Mouse (Mus musculus) megakaryocyte, embryonic 14.5 days (primary cell): ENCODE results near the gene Baiap3. TPM values are rescaled to one million over a fixed set of nuclear protein-coding genes. Genes with fewer than 3 reads are reported as not detected.

Experiments
- H3K27me3 ChIP-seq: replicated peaks from 2 replicates; pipeline ENCODE3; 2012; ENCODE audit warnings: inconsistent platforms
- H3K36me3 ChIP-seq: replicated peaks from 2 replicates; pipeline ENCODE3; 2012; ENCODE audit warnings: low read length, inconsistent platforms, mixed read lengths
- H3K4me1 ChIP-seq: 2 replicates; pipeline ENCODE4 v1.6.1; 2012; ENCODE audit warnings: inconsistent platforms
- H3K4me3 ChIP-seq: replicated peaks from 2 replicates; pipeline ENCODE3; 2012; ENCODE audit warnings: moderate library complexity, mild to moderate bottlenecking, inconsistent platforms
- H3K9me3 ChIP-seq: 2 replicates; pipeline ENCODE4 v1.6.1; 2012; ENCODE audit warnings: inconsistent platforms
- FLI1 ChIP-seq: IDR thresholded peaks from 2 replicates; pipeline ENCODE4 v1.6.1; 2012; ENCODE audit warnings: low read length, inconsistent platforms, mixed read lengths
- GATA1 ChIP-seq: IDR thresholded peaks from 3 replicates; pipeline ENCODE4 v1.6.1; 2012; ENCODE audit warnings: mixed read lengths, low read length, inconsistent platforms, borderline replicate concordance
- polyA plus RNA-seq: library from polyadenylated mRNA; stranded (reverse); fragments of >175 nt; gene quantifications from 2 replicates; pipeline ENCODE4 v1.2.3, GENCODE M21; 2012; ENCODE audit warnings: low replicate concordance; ENCODE audit not compliant: insufficient read depth

The Baiap3 gene
- polyA plus RNA-seq, 1 experiment: 1.7 TPM

DNA sequence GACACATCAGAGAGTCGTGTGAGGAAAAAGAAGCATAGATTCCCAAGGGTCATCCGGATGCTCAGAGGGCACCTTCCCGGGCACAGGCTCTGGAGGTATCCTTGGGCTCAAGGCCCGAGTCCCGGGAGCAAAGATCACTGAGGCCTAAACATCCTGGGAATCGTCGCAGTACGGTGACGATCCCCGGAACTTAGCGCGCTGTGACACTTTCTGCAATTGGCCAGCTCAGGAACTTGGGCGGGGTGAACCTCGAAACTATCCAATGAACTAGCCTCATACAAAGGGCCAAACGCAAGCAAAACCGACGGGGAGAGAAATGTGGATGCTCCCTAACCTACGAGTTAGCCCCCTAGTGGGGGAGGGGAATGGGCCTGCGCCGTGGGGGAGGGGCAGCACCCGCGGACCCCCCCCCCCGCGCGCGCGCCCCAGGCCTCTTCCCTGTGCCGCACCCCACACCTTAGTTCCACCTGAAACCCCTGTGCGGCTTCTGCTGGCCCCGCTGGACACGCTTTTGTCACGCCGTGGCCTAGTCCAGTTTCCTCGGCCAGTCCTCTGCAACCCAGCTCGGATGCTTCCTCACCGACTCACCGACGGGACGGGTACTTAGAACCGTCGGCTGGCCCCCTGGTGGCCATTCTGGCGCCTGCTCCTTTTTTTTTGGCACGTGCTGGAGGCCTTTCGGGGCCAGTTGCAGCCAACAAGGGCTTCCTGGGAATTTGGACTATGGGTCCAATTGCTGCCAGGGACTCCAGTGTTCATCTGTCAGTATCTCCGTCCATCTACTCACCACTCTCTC, 17.7 kb upstream of the Baiap3 start:
- no peak for TF ChIP-seq FLI1
- TF ChIP-seq GATA1: no peak
- Histone ChIP-seq H3K27me3 (peaks cover 7% of the 10 kb centered on the region), H3K4me3 (peak overlapping the region; percentile 95), H3K36me3 (peaks cover 21% of the 10 kb centered on the region), H3K4me1 (peaks cover 48% of the 10 kb centered on the region), H3K9me3 (no peaks in the 10 kb centered on the region)

DNA sequence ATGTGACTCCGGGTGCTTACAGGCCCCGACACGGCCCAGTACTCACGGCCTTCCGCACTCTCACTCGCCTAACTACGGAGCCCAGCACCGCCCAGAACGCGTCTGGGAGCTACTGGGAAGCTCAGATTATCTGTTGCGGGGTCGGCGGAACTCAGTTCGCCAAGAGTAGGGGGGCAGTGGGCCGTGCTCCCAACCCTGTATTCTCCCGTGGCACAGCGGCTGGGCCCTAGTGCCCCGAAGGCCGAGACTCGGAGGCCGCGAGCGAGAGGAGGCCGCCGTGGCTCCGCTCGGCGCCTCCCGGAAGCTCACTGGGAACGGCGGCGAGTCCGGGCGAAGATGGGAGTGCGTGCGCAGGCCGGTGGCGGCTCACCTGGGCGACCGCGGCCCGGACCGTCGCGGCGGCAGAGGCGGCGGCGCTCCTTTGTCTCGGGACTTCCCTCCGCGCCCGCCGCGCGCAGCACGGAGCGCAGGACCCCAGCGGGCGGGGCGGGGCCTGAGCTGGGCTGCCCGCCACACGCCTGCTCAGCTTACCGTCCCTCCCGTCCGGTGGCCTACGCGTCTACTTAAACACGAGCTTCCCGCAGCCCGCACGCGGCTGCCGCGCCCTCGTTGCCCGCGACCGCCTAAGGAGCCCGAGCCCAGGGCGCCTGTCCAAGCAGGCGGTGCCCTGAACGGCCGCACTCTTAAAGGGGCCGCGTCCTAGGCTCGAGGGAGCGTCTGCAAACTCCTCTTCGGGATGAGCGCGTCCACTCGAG, 17.0 kb upstream of the Baiap3 start:
- peaks cover 5% of the 10 kb centered on the region for H3K27me3 ChIP-seq
- peak overlapping the region; percentile 95 for H3K4me3 ChIP-seq
- no peaks in the 10 kb centered on the region for H3K9me3 ChIP-seq

DNA sequence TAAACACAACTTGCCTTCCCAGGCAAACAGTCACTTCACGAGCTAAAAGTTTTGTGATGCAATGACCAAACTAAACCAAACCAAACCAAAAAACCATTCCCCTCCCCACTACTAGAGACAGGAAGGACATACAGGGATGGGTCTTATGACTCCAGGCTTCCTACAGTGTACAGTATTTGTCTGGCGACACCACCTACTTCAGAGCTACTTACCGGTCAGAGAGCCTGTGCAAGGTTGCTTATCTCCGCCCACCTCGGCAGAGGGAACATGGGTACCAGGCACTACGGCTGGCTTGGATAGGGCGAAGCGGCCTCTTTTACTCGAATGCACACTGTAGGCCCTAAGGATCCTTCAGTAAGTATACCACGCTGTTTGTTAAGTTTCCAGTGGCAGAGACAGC, 16.2 kb upstream of the Baiap3 start:
- TF ChIP-seq FLI1: no peak
- TF ChIP-seq GATA1: no peak
- Histone ChIP-seq H3K4me3 (peak overlapping the region; percentile 95), H3K36me3 (peaks cover 37% of the 10 kb centered on the region), H3K9me3 (no peaks in the 10 kb centered on the region), H3K4me1 (peaks cover 50% of the 10 kb centered on the region), H3K27me3 (peaks cover 2% of the 10 kb centered on the region)

More for the DNA sequence above, 17.0 kb upstream of the Baiap3 start:
- peaks cover 29% of the 10 kb centered on the region for H3K36me3 ChIP-seq
- peaks cover 54% of the 10 kb centered on the region for H3K4me1 ChIP-seq
- TF ChIP-seq FLI1 (no peak), GATA1 (no peak)

DNA sequence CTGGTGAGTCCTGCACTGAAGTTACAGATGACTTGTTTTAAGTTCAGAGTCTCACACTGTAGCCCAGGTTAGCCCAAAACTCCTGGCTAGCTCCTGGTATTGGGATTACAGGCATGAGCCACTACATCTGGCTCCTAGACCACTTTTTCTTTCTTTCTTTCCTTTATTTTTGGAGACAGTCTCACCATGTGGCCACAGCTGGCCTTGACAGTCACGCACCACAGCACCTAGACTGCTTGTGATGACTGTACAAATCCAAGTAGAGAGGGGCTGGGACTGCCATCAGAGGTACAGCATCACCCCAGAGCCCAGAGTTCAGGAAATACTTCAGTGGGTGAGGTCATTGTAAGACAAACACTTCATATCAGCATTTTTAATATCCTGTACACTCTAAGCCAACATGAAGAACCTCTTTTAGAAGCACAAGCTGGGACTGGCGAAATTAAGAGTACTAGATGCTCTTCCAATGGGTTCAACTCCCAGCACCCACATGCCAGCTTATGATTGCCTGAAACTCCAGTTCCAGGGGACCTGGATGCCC, 14.7 kb upstream of the Baiap3 start:
- H3K27me3 ChIP-seq: no peaks in the 10 kb centered on the region
- peaks cover 51% of the 10 kb centered on the region for H3K36me3 ChIP-seq
- no peaks in the 10 kb centered on the region for H3K9me3 ChIP-seq
- peaks cover 50% of the 10 kb centered on the region for H3K4me1 ChIP-seq
- peak overlapping the region; percentile 95 for H3K4me3 ChIP-seq
- no peak for TF ChIP-seq GATA1
- no peak for TF ChIP-seq FLI1

DNA sequence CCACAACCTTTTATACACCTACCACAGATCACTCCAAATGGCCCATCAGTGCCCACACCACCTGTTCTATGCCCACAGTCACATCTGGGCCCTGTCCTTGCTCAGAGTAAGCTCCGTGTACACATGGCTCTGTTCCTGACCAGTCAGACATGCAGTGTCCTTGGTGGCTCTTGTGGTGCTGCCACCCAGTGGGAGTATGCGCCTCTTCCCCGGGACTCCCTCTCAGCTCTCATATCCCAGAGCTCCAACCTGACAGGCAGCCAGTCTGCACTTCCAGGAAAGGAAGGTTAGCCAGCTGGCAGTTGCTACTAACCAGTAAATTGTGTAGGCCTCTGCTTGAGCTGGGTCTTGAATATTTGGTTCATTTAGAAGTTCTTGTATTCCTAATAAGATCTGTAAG, 8.3 kb upstream of the Baiap3 start:
- H3K4me1 ChIP-seq: peaks cover 15% of the 10 kb centered on the region
- H3K27me3 ChIP-seq: no peaks in the 10 kb centered on the region
- H3K9me3 ChIP-seq: no peaks in the 10 kb centered on the region
- TF ChIP-seq GATA1 (no peak), FLI1 (no peak)
- H3K36me3 ChIP-seq: peaks cover 82% of the 10 kb centered on the region
- no peak overlapping the region for H3K4me3 ChIP-seq

DNA sequence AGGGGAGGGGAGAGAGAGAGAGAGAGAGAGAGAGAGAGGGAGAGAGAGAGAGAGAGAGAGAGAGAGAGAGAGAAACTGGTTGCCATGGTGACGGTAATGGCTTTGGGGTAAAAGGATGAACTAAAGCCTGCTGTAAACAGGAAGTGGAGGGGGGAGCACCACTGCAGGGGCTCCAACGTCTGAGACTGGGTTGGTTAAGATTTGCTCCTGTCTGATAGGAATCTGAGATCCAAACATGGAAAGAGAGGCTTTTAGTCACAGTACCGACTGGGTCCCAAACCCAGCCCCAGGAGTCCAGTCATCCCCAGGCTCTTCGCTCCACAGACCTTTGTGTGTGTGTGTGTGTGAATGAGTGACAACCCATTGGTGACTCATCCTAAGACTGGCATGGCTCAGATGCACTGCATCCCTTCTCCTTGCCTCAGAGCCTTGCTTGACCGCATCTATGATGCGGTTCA, 1.7 kb upstream of the Baiap3 start:
- Histone ChIP-seq H3K27me3 (peaks cover 42% of the 10 kb centered on the region), H3K36me3 (peaks cover 34% of the 10 kb centered on the region), H3K4me1 (peaks cover 22% of the 10 kb centered on the region), H3K9me3 (no peaks in the 10 kb centered on the region), H3K4me3 (no peak overlapping the region)
- no peak for TF ChIP-seq GATA1

DNA sequence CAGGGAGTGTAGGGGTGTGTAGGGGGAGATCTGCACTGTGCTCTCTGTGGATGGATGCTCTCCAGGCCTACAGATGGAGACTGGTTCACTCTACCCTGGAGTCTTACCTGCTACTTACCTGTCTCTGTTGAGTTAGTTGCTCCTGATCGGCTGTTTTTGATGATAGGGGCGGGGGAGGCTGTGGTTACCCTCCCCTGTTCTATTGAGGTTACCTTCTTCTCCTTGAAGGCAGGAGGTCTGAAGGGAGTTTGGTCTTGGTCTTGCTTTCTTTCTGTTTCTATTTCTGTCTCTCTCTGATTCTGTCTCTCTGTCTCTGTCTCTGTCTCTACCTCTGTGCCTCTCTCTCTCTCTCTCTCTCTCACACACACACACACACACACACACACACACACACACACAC, 1.1 kb downstream of the Baiap3 start:
- Histone ChIP-seq H3K27me3 (peaks cover 69% of the 10 kb centered on the region), H3K4me1 (peaks cover 23% of the 10 kb centered on the region), H3K9me3 (no peaks in the 10 kb centered on the region)

DNA sequence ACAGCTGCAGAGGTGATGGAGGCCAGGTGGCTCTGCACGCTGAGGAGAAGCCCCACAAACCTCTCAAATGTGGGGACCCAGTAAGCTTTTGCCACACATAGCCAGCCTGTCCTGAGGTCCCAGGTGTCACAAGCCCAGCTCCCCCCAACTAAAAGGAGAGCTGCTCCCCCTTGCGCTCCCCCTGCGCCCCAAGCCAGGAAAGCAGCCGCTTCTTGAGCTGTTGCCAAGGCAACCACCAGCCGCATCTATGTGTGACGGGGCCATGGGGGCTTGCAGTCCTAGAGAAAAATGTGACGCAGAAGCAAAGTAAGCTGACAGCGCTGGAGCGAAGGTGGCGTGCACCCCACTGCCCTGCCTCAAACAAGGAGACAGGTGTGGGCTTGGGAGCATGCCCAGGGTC, 2.4 kb downstream of the Baiap3 start:
- H3K4me1 ChIP-seq: peaks cover 25% of the 10 kb centered on the region
- H3K4me3 ChIP-seq: no peak overlapping the region
- H3K36me3 ChIP-seq: peaks cover 12% of the 10 kb centered on the region
- H3K27me3 ChIP-seq: peaks cover 76% of the 10 kb centered on the region
- TF ChIP-seq FLI1 (no peak), GATA1 (no peak)
- H3K9me3 ChIP-seq: no peaks in the 10 kb centered on the region

More for the DNA sequence above, 1.1 kb downstream of the Baiap3 start:
- TF ChIP-seq FLI1 (no peak), GATA1 (no peak)
- no peak overlapping the region for H3K4me3 ChIP-seq
- peaks cover 25% of the 10 kb centered on the region for H3K36me3 ChIP-seq

DNA sequence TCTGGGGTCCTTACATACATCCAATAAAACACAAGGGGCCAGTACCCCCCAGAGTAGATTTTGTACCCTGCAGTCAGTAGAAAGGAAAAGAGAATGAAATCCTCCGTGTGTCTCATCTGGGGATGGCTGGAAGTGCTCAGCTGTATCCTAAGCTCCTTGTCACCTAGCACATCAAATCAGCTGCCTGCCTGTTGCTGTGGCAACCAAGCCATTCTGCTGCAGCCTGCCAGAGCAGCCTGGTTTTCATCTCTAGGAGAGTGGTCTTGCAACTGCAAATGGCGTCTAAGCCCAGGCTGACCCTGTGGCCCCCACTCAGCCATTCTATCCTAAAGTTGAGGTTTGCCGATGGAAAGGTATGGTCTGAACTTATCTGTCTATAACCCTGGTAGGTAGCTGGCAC, 3.5 kb downstream of the Baiap3 start:
- peaks cover 31% of the 10 kb centered on the region for H3K4me1 ChIP-seq
- H3K9me3 ChIP-seq: no peaks in the 10 kb centered on the region
- H3K36me3 ChIP-seq: peaks cover 5% of the 10 kb centered on the region
- H3K4me3 ChIP-seq: no peak overlapping the region
- H3K27me3 ChIP-seq: peaks cover 87% of the 10 kb centered on the region
- TF ChIP-seq FLI1 (no peak), GATA1 (no peak)

DNA sequence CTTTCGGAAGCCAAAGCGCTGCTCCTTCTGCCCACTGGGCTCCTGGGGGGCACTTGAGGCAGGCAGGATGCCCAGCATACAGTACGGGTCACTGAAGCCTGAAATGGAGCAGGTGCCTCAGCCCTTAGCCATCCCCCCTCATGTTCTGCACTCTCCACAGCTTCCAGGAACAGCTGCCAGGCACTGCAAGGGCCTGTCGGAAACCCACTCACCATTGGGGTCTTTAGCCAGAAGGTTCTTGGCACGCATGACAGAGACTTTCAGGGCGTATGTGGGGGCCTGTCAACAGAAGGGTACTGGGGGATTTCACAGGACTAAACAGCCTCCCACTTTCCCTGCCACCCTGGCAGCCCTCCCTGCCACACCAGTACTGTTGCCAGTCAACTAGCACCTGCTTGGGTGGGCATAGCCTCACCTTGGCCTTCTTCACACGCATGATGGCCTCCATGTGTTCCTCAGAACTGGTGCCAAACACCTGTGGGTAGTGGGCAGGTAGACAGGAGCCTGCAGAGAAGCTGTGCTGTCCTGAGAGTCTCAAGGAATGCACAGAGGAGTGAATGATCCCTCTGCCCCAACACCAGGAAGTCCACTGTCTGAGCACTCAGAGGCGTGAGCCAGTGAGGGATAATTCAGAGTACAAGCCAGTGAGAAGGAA, 5.9 kb downstream of the Baiap3 start:
- Histone ChIP-seq H3K36me3 (peaks cover 3% of the 10 kb centered on the region), H3K4me3 (no peak overlapping the region), H3K27me3 (peaks cover 82% of the 10 kb centered on the region), H3K9me3 (no peaks in the 10 kb centered on the region), H3K4me1 (peaks cover 21% of the 10 kb centered on the region; the same call in 1 of the 2 replicates)
- no peak for TF ChIP-seq FLI1
- TF ChIP-seq GATA1: no peak
